Mouse (Mus musculus): ENCODE measurements around the gene Mamdc2. TPM values are rescaled to one million over a fixed set of nuclear protein-coding genes. Genes with fewer than 3 reads are reported as not detected.

The Mamdc2 gene
- 1.4 and 2.1 TPM in 2 replicates for polyA plus RNA-seq (2012; rRNA removed)

GRCm38 (mm10) chr19:23447988-23448497 lies at the start of gene Mamdc2:
Gene Mamdc2 (minus strand): TSS chr19:23448442.

GRCm38 (mm10) chr19:23273355-23274053 lies 174.7 kb downstream of the Mamdc2 start, which contains the start of gene Smc5:
Gene Smc5 (minus strand): TSS chr19:23273897.

Other genes with a start within 250 kb of the Mamdc2 start
- gene Smc5, start 174.5 kb downstream of the Mamdc2 start, polyA plus RNA-seq (2012; rRNA removed): 45.1 and 47.1 TPM in 2 replicates
- 1.9 and 2.1 TPM in 2 replicates for gene 1700028P14Rik, start 204.4 kb upstream of the Mamdc2 start, polyA plus RNA-seq (2012; rRNA removed)
- gene Ptar1, start 239.0 kb upstream of the Mamdc2 start, polyA plus RNA-seq (2012; rRNA removed): 4.6 and 5.0 TPM in 2 replicates